Mouse (Mus musculus) liver, postnatal 0 days (tissue): ENCODE measurements around the gene Gm49384.

Source experiments
- CTCF ChIP-seq: sonication (generic); IDR thresholded peaks from 2 replicates; pipeline ENCODE4 v1.5.1; 2016; ENCODE audit warnings: antibody characterized with exemption, low read depth
- EP300 ChIP-seq: IDR thresholded peaks from 2 replicates; pipeline ENCODE4 v1.6.1; 2016; ENCODE audit warnings: antibody characterized with exemption, low read depth, mild to moderate bottlenecking

- no peak for TF ChIP-seq CTCF
- no peak for TF ChIP-seq EP300
Measured at GRCm38 (mm10) chr12:69204052-69204833, at the start of gene Gm49384.
